Mouse (Mus musculus) liver, postnatal 0 days (tissue): ENCODE data around the gene Gm17018. TPM values are rescaled to one million over a fixed set of nuclear protein-coding genes. Genes with fewer than 3 reads are reported as not detected.

Experiments
- ATAC-seq: fragments of 200-750 bp; cut with Nextera tagmentation; 2 replicates; pipeline ENCODE4 v1.8.0; 2017; ENCODE audit warnings: mild to moderate bottlenecking, moderate library complexity
- DNase-seq: peaks from one replicate; pipeline ENCODE4 v3.0.0-alpha.2; 2016
- H3K27ac ChIP-seq: fragments of 300-500 bp; sonication (generic); 2 replicates; pipeline ENCODE4 v1.5.1; 2014; ENCODE audit warnings: antibody characterized with exemption, moderate library complexity, mild to moderate bottlenecking, low read depth
- H3K27me3 ChIP-seq: fragments of 300-500 bp; sonication (generic); 2 replicates; pipeline ENCODE4 v1.6.1; 2014; ENCODE audit warnings: low read length, control low read depth, mixed read lengths; ENCODE audit not compliant: insufficient read depth
- H3K36me3 ChIP-seq: fragments of 300-500 bp; sonication (generic); replicated peaks from 2 replicates; pipeline ENCODE4 v1.6.1; 2014; ENCODE audit warnings: mild to moderate bottlenecking, control low read depth, low read length, moderate library complexity, mixed read lengths; ENCODE audit not compliant: insufficient read depth
- H3K4me1 ChIP-seq: fragments of 300-500 bp; sonication (generic); 2 replicates; pipeline ENCODE4 v1.6.1; 2014; ENCODE audit warnings: antibody characterized with exemption, mild to moderate bottlenecking, control low read depth; ENCODE audit not compliant: insufficient read depth
- H3K4me2 ChIP-seq: fragments of 300-500 bp; sonication (generic); 2 replicates; pipeline ENCODE4 v1.6.1; 2014; ENCODE audit warnings: low read depth, mild to moderate bottlenecking, low read length, moderate library complexity, mixed read lengths
- H3K4me3 ChIP-seq: fragments of 300-500 bp; sonication (generic); 2 replicates; pipeline ENCODE4 v1.5.1; 2014; ENCODE audit warnings: low read depth, low read length
- H3K9ac ChIP-seq: fragments of 300-500 bp; sonication (generic); replicated peaks from 2 replicates; pipeline ENCODE4 v1.6.1; 2014; ENCODE audit warnings: mild to moderate bottlenecking, moderate library complexity
- H3K9me3 ChIP-seq: fragments of 300-500 bp; sonication (generic); 2 replicates; pipeline ENCODE4 v1.6.1; 2016; ENCODE audit warnings: mild to moderate bottlenecking, control low read depth, low read length, mixed read lengths
- CTCF ChIP-seq: sonication (generic); IDR thresholded peaks from 2 replicates; pipeline ENCODE4 v1.5.1; 2016; ENCODE audit warnings: antibody characterized with exemption, low read depth
- EP300 ChIP-seq: IDR thresholded peaks from 2 replicates; pipeline ENCODE4 v1.6.1; 2016; ENCODE audit warnings: antibody characterized with exemption, low read depth, mild to moderate bottlenecking
- WGBS: fragments of 180-500 bp; shearing (Covaris S2); extraction: QIAGEN DNeasy Blood & Tissue Kit; methylation state at CpG from one replicate; pipeline ENCODE4 v1.1.7; 2014; ENCODE audit not compliant: insufficient replicate concordance; 5-methylcytosine and 5-hydroxymethylcytosine counted together
- polyA plus RNA-seq: library from polyadenylated mRNA; unstranded; fragments of >200 nt; fragmentation: Nextera tagmentation; extraction: Ambion mirVana; gene quantifications from 2 replicates; pipeline ENCODE4 v1.2.1, GENCODE M21; 2015

The Gm17018 gene
- polyA plus RNA-seq, 1 experiment from 2014 or later: 13.1 TPM

DNA sequence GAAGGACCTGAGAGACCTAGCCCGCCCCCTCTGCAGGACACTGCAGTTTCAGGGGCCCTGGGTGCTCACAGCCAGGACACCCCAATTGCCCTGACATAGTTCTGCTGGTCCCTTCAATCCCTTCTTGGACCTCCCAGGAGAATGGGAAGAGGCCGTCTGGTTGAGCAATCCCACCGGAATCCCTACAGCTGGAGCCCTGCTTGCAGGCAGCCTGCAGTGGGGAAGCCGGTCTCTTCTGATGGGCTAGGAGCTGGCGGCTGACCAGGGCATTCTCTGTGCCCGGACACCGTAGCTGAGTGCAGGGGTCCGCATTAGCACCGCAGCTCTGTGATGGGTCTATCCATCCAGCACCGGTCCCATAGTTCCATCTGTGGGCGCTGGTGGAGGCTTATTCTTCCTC lies 6.3 kb upstream of the Gm17018 start:
- ATAC-seq: no peak
- H3K36me3 ChIP-seq: peaks cover 16% of the 10 kb centered on the region
- no peak for TF ChIP-seq CTCF
- no peak for TF ChIP-seq EP300
- no peak for DNase-seq
- H3K9me3 ChIP-seq: no peaks in the 10 kb centered on the region
- no peak overlapping the region for H3K27ac ChIP-seq
- no peaks in the 10 kb centered on the region for H3K27me3 ChIP-seq
- H3K4me2 ChIP-seq: no peak overlapping the region
- 90% methylated on average over 11 of the region's 11 CpGs for WGBS
- H3K4me3 ChIP-seq: no peak overlapping the region
- peaks cover 5% of the 10 kb centered on the region; the same call in 1 of the 2 replicates for H3K4me1 ChIP-seq
- no peak overlapping the region for H3K9ac ChIP-seq

GRCm38 (mm10) chr19:45565925-45566715 lies 5.7 kb downstream of the Gm17018 start:
- no peak overlapping the region for H3K9ac ChIP-seq
- no peak overlapping the region for H3K4me3 ChIP-seq
- no peak overlapping the region for H3K4me2 ChIP-seq
- TF ChIP-seq EP300 (no peak), CTCF (no peak)
- no peaks in the 10 kb centered on the region; the same call in 1 of the 2 replicates for H3K4me1 ChIP-seq
- ATAC-seq (no peak), DNase-seq (no peak)
- no peak overlapping the region for H3K27ac ChIP-seq
- no peaks in the 10 kb centered on the region for H3K9me3 ChIP-seq
- H3K36me3 ChIP-seq: 0 out of 2 replicates have a peak, but pooled peaks cover 3% of the 10 kb centered on the region
- 73% methylated on average over 15 of the region's 15 CpGs for WGBS
- no peaks in the 10 kb centered on the region for H3K27me3 ChIP-seq

DNA sequence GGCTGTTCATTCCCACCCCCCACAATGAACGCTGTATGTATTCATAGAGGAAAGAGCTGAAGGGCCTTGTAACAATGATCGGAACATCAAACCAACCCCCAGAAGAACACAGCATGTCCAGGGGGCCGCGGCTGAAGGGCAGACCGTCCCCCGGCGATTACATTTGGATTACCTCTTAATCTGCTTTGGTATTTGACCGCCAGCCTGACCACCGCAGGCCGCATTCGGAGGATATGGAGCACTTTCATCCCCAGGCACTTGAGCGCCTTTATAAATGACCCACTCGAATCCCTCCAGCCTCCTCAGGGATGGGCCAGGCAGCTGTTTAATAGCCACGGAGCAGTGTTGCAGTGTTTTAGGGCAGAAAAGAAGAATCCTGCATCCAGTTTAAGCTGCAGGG lies 7.0 kb downstream of the Gm17018 start:
- Histone ChIP-seq H3K27ac (no peak overlapping the region), H3K36me3 (0 out of 2 replicates have a peak, but pooled peaks cover 5% of the 10 kb centered on the region), H3K4me3 (no peak overlapping the region), H3K9ac (no peak overlapping the region), H3K9me3 (no peaks in the 10 kb centered on the region), H3K4me1 (no peaks in the 10 kb centered on the region; the same call in 1 of the 2 replicates), H3K27me3 (no peaks in the 10 kb centered on the region), H3K4me2 (no peak overlapping the region)
- ATAC-seq (no peak), DNase-seq (no peak)
- TF ChIP-seq EP300 (no peak), CTCF (no peak)
- WGBS: 83% methylated on average over 14 of the region's 14 CpGs

DNA sequence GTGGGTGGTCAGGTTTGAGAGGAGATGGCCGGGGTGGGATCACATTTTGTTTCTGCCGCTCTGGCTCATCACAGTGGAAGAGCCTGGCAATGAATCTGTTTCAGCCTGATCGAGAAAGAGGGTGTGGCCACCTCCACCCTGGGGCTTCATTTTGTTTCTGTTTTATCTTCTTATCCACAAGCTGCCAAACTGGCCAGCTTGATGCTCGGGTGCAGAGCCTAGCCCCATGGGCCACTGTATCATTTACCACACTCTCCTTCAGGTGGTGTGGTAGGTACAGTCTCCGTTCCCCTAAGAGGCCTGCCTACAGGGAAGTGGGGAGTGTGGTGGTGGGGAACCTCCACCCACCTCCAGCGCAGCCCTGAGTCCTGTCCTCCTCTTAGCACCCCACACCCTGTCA lies 12.6 kb downstream of the Gm17018 start:
- DNase-seq (no peak), ATAC-seq (peak; percentile 51)
- 63% methylated on average over 6 of the region's 6 CpGs for WGBS

GRCm38 (mm10) chr19:45573861-45574267 lies 13.4 kb downstream of the Gm17018 start:
- peak; percentile 75 for ATAC-seq
- no peaks in the 10 kb centered on the region for H3K9me3 ChIP-seq
- peak; percentile 82 for DNase-seq
- no peak overlapping the region for H3K9ac ChIP-seq
- TF ChIP-seq EP300: no peak
- TF ChIP-seq CTCF: peak; percentile 95
- H3K4me3 ChIP-seq: no peak overlapping the region
- 35% methylated on average over 6 of the region's 6 CpGs for WGBS
- H3K27me3 ChIP-seq: no peaks in the 10 kb centered on the region
- peaks cover 17% of the 10 kb centered on the region for H3K36me3 ChIP-seq
- H3K4me1 ChIP-seq: peaks cover 27% of the 10 kb centered on the region
- no peak overlapping the region for H3K27ac ChIP-seq
- H3K4me2 ChIP-seq: no peak overlapping the region

More for the DNA sequence above, 12.6 kb downstream of the Gm17018 start:
- Histone ChIP-seq H3K4me2 (no peak overlapping the region), H3K36me3 (peaks cover 9% of the 10 kb centered on the region; the same call in 1 of the 2 replicates), H3K4me3 (no peak overlapping the region), H3K27ac (no peak overlapping the region), H3K9ac (no peak overlapping the region), H3K27me3 (no peaks in the 10 kb centered on the region), H3K4me1 (peaks cover 27% of the 10 kb centered on the region), H3K9me3 (no peaks in the 10 kb centered on the region)
- TF ChIP-seq CTCF (no peak), EP300 (no peak)

GRCm38 (mm10) chr19:45574339-45574898 lies 14.0 kb downstream of the Gm17018 start:
- Histone ChIP-seq H3K4me3 (no peak overlapping the region), H3K9me3 (no peaks in the 10 kb centered on the region), H3K27me3 (no peaks in the 10 kb centered on the region), H3K9ac (no peak overlapping the region), H3K4me1 (peaks cover 27% of the 10 kb centered on the region), H3K4me2 (no peak overlapping the region), H3K36me3 (peaks cover 20% of the 10 kb centered on the region), H3K27ac (no peak overlapping the region)
- DNase-seq (no peak), ATAC-seq (no peak)
- 49% methylated on average over 7 of the region's 7 CpGs for WGBS
- TF ChIP-seq EP300 (no peak), CTCF (no peak)
